ENCODE assay signal across 7 mouse cellular contexts in the genomic region with DNA sequence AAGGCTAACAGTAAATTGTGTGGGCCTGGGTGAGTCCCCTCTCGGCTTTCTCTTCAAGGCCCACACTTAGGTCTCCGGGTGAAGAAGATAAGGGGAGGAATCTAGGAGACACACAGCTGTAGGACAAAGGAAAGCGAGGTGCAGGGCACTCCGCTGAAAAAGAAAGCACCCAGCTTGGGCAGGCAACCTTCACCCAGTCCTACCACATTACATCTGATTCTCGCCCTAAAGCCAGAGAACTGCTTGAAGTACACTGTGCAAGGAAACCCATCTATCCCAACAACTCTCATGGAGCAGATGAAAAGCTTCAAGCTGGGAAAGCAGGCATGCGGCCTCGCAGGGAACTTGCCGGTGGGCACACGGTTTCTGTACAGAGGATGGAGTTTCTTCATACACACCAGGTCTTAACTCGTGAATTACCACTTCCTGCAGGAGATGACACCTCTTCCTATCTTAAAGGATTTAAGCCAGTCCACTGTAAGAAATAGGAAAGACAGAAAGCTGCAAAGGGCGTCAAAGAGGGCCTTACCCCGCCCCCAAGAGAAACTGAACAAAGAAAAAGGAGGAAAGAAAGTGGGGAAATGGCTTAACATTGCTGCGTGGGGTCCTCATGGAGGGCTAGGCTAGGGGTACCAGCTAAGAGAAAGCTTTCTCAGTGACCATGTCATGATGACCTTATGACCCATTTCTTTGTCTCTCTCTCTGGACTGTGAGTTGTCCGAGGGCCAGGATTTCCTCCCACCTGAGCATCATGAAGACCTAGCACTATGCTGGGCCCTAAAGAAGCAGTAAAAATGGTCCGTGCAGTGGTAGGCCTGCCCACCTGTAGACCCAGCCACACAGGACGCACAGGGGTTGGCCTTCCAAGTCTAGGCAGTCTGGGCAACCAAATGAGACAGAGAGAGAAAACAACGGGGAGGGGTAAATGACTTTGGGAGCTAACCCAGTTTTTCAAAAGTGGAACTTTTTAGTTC. TPM values are rescaled to one million over a fixed set of nuclear protein-coding genes. Genes with fewer than 3 reads are reported as not detected.
DNase-seq lines count a peak whose midpoint lies in the region; ATAC-seq and TF ChIP-seq lines count a peak whose summit lies in the region.

No protein-coding gene starts in this region.

- no peak for TF ChIP-seq POLR2A in thymus, adult 2 months (IDR thresholded peaks at IDR 0.05; ENCODE audit: control insufficient read depth, extremely low read depth, insufficient read depth, low read length, poor library complexity)
- no peak; the same call in 1 of the 2 replicates for TF ChIP-seq POLR2A in embryonic fibroblast, embryonic 13.5 days (IDR thresholded peaks at IDR 0.05; ENCODE audit: low read depth, low read length)

- no peaks in the 10 kb centered on the region for H3K36me3 ChIP-seq in thymus, adult 2 months (ENCODE audit: control insufficient read depth, insufficient read depth, low read length)
- H3K36me3 ChIP-seq in hindbrain, embryonic 15.5 days, result no peaks in the 10 kb centered on the region
- no peaks in the 10 kb centered on the region for H3K36me3 ChIP-seq in lung, embryonic 16.5 days (ENCODE audit: control insufficient read depth, insufficient read depth, low read length)

- H3K4me2 ChIP-seq in hindbrain, embryonic 15.5 days, result peak overlapping the region; percentile 84
- peak overlapping the region; percentile 52 for H3K4me2 ChIP-seq in lung, embryonic 16.5 days (ENCODE audit: low read depth, low read length)

- no peak for TF ChIP-seq CTCF in thymus, adult 2 months (IDR thresholded peaks at IDR 0.05; ENCODE audit: borderline replicate concordance, control insufficient read depth, extremely low read depth, insufficient read depth, low read length, poor library complexity)
- TF ChIP-seq CTCF in embryonic fibroblast, embryonic 13.5 days (IDR thresholded peaks at IDR 0.05; ENCODE audit: borderline replicate concordance, insufficient read depth, low read length), result no peak

- DNase-seq in thymus, adult 2 months, result no peak
- no peak for DNase-seq in thymus, postnatal 4 days
- no peak for DNase-seq in c-Kit-positive CD71-positive TER-119-positive erythroid progenitor cells, embryonic 14.5 days (ENCODE audit: low spot score)
- no peak for DNase-seq in right cerebral cortex, adult 18-20 months

- peak overlapping the region; percentile 64 for H3K9ac ChIP-seq in hindbrain, embryonic 15.5 days
- H3K9ac ChIP-seq in lung, embryonic 16.5 days (ENCODE audit: low read length), result peak overlapping the region; percentile 71

- WGBS in thymus, adult 2 months, result 43% methylated on average over 17 of the region's 17 CpGs
- 41% methylated on average over 17 of the region's 17 CpGs for WGBS in hindbrain, embryonic 15.5 days
- WGBS in lung, embryonic 16.5 days, result 53% methylated on average over 17 of the region's 17 CpGs

- no peaks in the 10 kb centered on the region for H3K9me3 ChIP-seq in hindbrain, embryonic 15.5 days
- H3K9me3 ChIP-seq in lung, embryonic 16.5 days (ENCODE audit: control insufficient read depth, low read length), result no peaks in the 10 kb centered on the region

- no peak overlapping the region for H3K27ac ChIP-seq in thymus, adult 2 months (ENCODE audit: control insufficient read depth, insufficient read depth, low read length)
- peak overlapping the region; percentile 57 for H3K27ac ChIP-seq in embryonic fibroblast, embryonic 13.5 days (ENCODE audit: insufficient read depth, low read length)
- peak overlapping the region; percentile 100 for H3K27ac ChIP-seq in hindbrain, embryonic 15.5 days (replicated peaks)
- peak overlapping the region; percentile 88 for H3K27ac ChIP-seq in lung, embryonic 16.5 days (ENCODE audit: low read length)

- no peak for ATAC-seq in hindbrain, embryonic 15.5 days (ENCODE audit: low FRiP score, low read depth)
- no peak for ATAC-seq in lung, embryonic 16.5 days (ENCODE audit: low read depth)

- H3K4me3 ChIP-seq in thymus, adult 2 months (ENCODE audit: control insufficient read depth, insufficient read depth, low read length), result peak overlapping the region; percentile 50
- H3K4me3 ChIP-seq in embryonic fibroblast, embryonic 13.5 days (ENCODE audit: insufficient read depth, low read length), result peak overlapping the region; percentile 45
- H3K4me3 ChIP-seq in hindbrain, embryonic 15.5 days, result peak overlapping the region; percentile 86
- H3K4me3 ChIP-seq in lung, embryonic 16.5 days (ENCODE audit: low read length), result peak overlapping the region; percentile 75

- peaks cover 5% of the 10 kb centered on the region; the same call in 1 of the 2 replicates for H3K27me3 ChIP-seq in thymus, adult 2 months (ENCODE audit: control insufficient read depth, insufficient read depth, low read length)
- no peaks in the 10 kb centered on the region for H3K27me3 ChIP-seq in hindbrain, embryonic 15.5 days
- H3K27me3 ChIP-seq in lung, embryonic 16.5 days (ENCODE audit: control insufficient read depth, insufficient read depth, low read depth, low read length), result no peaks in the 10 kb centered on the region

- H3K4me1 ChIP-seq in thymus, adult 2 months (replicated peaks; ENCODE audit: control insufficient read depth, insufficient read depth, low read length), result peaks cover 25% of the 10 kb centered on the region
- H3K4me1 ChIP-seq in embryonic fibroblast, embryonic 13.5 days (ENCODE audit: control insufficient read depth, insufficient read depth, low read length), result peaks cover 9% of the 10 kb centered on the region
- peaks cover 33% of the 10 kb centered on the region for H3K4me1 ChIP-seq in hindbrain, embryonic 15.5 days (replicated peaks)
- H3K4me1 ChIP-seq in lung, embryonic 16.5 days (replicated peaks; ENCODE audit: control insufficient read depth, insufficient read depth, low read length), result peaks cover 22% of the 10 kb centered on the region

RNA-seq across cellular contexts. Expression of a gene that starts 1.1 kb away (rescaled TPM):
- 77.3 and 91.4 TPM in 2 replicates for polyA plus RNA-seq in thymus, adult 2 months (2012; rRNA removed)
- polyA plus RNA-seq in embryonic fibroblast, embryonic 13.5 days (2011; ENCODE audit: insufficient read length, low read depth, missing spikeins), result 89.8 and 121 TPM in 2 replicates
- polyA plus RNA-seq in hindbrain, embryonic 15.5 days (2015; fragmentation: Nextera tagmentation; extraction: Ambion mirVana), result 94.4 and 103 TPM in 2 replicates
- 47.8 and 49.2 TPM in 2 replicates for polyA plus RNA-seq in lung, embryonic 16.5 days (2015; fragmentation: Nextera tagmentation; extraction: Ambion mirVana)
